Mouse (Mus musculus) small intestine, adult 2 months (tissue): ENCODE measurements around the gene Lrrc31.

ENCODE experiments used
- CTCF ChIP-seq: fragments of 200-500 bp; IDR thresholded peaks from 2 replicates; pipeline ENCODE4 v1.5.1; 2012; ENCODE audit warnings: low read depth, mild to moderate bottlenecking, control low read depth, inconsistent platforms, low read length, moderate library complexity, mixed read lengths; ENCODE audit not compliant: insufficient replicate concordance, insufficient read length; ENCODE audit errors: extremely low read depth
- POLR2A ChIP-seq: fragments of 200-500 bp; IDR thresholded peaks from 2 replicates; pipeline ENCODE4 v1.6.1; 2012; ENCODE audit warnings: low read depth, mild to moderate bottlenecking, control low read depth, inconsistent platforms, low read length, moderate library complexity

- TF ChIP-seq CTCF (no peak), POLR2A (no peak)
Observed at GRCm38 (mm10) chr3:30683190-30683589, 16.5 kb downstream of the Lrrc31 start.
